Mouse (Mus musculus) spleen, adult 2 months (tissue): ENCODE measurements around the gene Gm20661. TPM values are rescaled to one million over a fixed set of nuclear protein-coding genes. Genes with fewer than 3 reads are reported as not detected.
A peak's percentile ranks its signal among the peaks of the same experiment; 100 is the strongest.

ENCODE experiments used
- DNase-seq, 2 experiments: peaks; one replicate each; pipeline versions ENCODE4 v3.0.0 to v3.0.0-alpha.2; 2012 to 2021; ENCODE audit warnings: low spot score in 2 of 2, low read depth in 1 of 2
- H3K27ac ChIP-seq: fragments of 200-500 bp; 2 replicates; pipeline ENCODE4 v1.5.1; 2012; ENCODE audit warnings: low read length, inconsistent platforms; ENCODE audit not compliant: insufficient read depth
- H3K27me3 ChIP-seq: fragments of 200-500 bp; 2 replicates; pipeline ENCODE4 v1.6.1; 2012; ENCODE audit warnings: mild to moderate bottlenecking, moderate library complexity, low read length, inconsistent platforms; ENCODE audit not compliant: control insufficient read depth, insufficient read depth
- H3K36me3 ChIP-seq: fragments of 200-500 bp; 2 replicates; pipeline ENCODE4 v1.6.1; 2012; ENCODE audit warnings: mild to moderate bottlenecking, low read length, inconsistent platforms; ENCODE audit not compliant: control insufficient read depth, insufficient read depth
- H3K4me1 ChIP-seq: fragments of 200-500 bp; 2 replicates; pipeline ENCODE4 v1.6.1; 2011; ENCODE audit warnings: inconsistent platforms; ENCODE audit not compliant: control insufficient read depth, insufficient read depth, insufficient read length
- H3K4me3 ChIP-seq: fragments of 200-500 bp; 2 replicates; pipeline ENCODE4 v1.5.1; 2011; ENCODE audit warnings: mild to moderate bottlenecking, inconsistent platforms; ENCODE audit not compliant: insufficient read depth, insufficient read length; ENCODE audit errors: extremely low read depth
- CTCF ChIP-seq: fragments of 200-500 bp; IDR thresholded peaks from 2 replicates; pipeline ENCODE4 v1.5.1; 2011; ENCODE audit warnings: mild to moderate bottlenecking, inconsistent platforms; ENCODE audit not compliant: insufficient read depth, insufficient read length, insufficient replicate concordance; ENCODE audit errors: extremely low read depth
- POLR2A ChIP-seq: fragments of 200-500 bp; IDR thresholded peaks from 2 replicates; pipeline ENCODE4 v1.6.1; 2011; ENCODE audit warnings: low read depth, low read length, inconsistent platforms
- WGBS: fragments of 180-500 bp; shearing (Covaris S2); methylation state at CpG from one replicate; pipeline ENCODE4 v1.1.7; 2018; 5-methylcytosine and 5-hydroxymethylcytosine counted together
- polyA plus RNA-seq: library from polyadenylated mRNA; depleted of rRNA; stranded (reverse); fragments of >200 nt; gene quantifications from 2 replicates; pipeline ENCODE4 v1.2.3, GENCODE M21; 2012

Gene Gm20661
- polyA plus RNA-seq, 1 experiment, result 0.18 TPM

GRCm38 (mm10) chr9:107986376-107986775, 3.5 kb downstream of the Gm20661 start:
- H3K27ac ChIP-seq, result no peak overlapping the region
- WGBS, result 1% methylated on average over 18 of the region's 18 CpGs
- DNase-seq, result peak; percentile 63 to 83
- TF ChIP-seq CTCF (peak; percentile 92), POLR2A (no peak)
- H3K27me3 ChIP-seq, result no peaks in the 10 kb centered on the region
- H3K4me1 ChIP-seq, result peaks cover 34% of the 10 kb centered on the region
- H3K36me3 ChIP-seq, result peaks cover 5% of the 10 kb centered on the region
- H3K4me3 ChIP-seq, result peak overlapping the region; percentile 79; the same call in 1 of the 2 replicates

DNA sequence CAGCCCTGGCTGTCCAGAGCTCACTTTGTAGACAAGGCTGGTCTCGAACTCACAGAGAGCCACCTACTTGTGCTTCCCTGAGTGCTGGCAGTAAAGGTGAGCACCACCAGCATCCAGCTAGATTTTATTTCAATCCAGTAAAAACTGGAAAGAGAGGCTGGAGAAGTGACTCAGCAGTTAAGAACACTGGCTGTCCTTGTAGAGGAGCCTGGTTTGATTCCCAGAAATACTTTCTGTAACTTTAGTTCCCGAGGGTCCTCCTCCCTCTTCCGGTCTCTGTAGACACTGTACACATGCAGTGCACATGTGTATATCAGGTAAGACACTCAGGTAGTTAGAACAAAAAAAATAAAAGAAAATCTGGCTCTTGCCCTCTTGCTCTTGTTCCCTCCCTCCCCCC, 5.1 kb downstream of the Gm20661 start:
- Histone ChIP-seq H3K4me1 (peaks cover 22% of the 10 kb centered on the region), H3K36me3 (0 out of 2 replicates have a peak, but pooled peaks cover 1% of the 10 kb centered on the region), H3K27me3 (no peaks in the 10 kb centered on the region), H3K4me3 (no peak overlapping the region), H3K27ac (no peak overlapping the region)
- 59% methylated on average over 3 of the region's 3 CpGs for WGBS
- no peak for TF ChIP-seq POLR2A
- TF ChIP-seq CTCF, result no peak
- no peak for DNase-seq

DNA sequence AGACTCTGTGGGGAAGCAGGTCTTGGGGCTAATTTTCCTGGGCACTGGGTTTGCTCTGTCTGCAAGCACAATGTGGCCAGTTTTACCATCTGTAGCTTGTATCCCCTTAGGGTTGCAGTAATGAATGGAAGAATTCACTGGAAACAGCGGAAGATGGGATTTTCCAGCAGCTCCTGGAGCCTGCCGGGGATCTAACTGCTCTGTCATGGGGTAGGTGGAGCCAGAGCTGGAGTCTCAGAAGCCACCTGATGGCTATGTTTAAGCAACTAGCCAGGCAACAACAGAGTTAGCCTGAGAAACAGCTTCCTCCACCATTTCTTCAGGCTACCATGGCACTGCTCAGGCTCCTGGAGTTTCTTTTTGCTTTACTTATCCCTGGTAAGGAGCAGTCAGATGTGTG, 9.3 kb downstream of the Gm20661 start, which contains the start of gene Cdhr4:
Gene Cdhr4, plus strand, starts transcription at position 301 of the 400 bp plus-strand sequence.
- Histone ChIP-seq H3K36me3 (no peaks in the 10 kb centered on the region), H3K4me3 (no peak within 1 kb of the TSS), H3K27me3 (no peaks in the 10 kb centered on the region), H3K27ac (no peak within 1 kb of the TSS), H3K4me1 (no peaks in the 10 kb centered on the region)
- DNase-seq, result no peak
- 86% methylated on average over 2 of the region's 2 CpGs for WGBS
- no peak for TF ChIP-seq CTCF
- no peak for TF ChIP-seq POLR2A

DNA sequence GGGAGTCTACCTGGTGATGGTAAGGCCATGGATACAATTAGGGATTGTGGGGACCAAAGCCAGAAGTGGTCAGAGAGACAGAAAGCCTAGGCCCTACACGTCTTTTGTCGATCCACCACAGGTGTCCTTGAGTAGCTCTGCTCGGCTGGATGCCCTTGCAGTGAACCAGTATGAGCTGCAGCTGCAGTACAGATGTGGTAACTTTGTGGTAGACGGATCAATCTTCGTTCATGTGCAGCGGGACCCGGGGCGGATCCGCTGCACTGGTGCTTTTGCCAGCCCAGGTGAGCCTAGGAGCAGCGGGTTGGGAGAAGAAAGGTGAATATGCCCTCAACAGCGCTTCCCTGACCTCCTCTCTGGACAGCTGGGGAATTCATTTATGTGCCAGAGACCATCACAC, 10.2 kb downstream of the Gm20661 start:
- Histone ChIP-seq H3K36me3 (no peaks in the 10 kb centered on the region), H3K4me1 (no peaks in the 10 kb centered on the region), H3K27ac (no peak overlapping the region), H3K4me3 (no peak overlapping the region), H3K27me3 (no peaks in the 10 kb centered on the region)
- no peak for DNase-seq
- WGBS, result 64% methylated on average over 11 of the region's 11 CpGs
- TF ChIP-seq CTCF (no peak), POLR2A (no peak)

GRCm38 (mm10) chr9:107994464-107994863, 11.6 kb downstream of the Gm20661 start:
- 8% methylated on average over 2 of the region's 2 CpGs for WGBS
- Histone ChIP-seq H3K27me3 (no peaks in the 10 kb centered on the region), H3K4me1 (no peaks in the 10 kb centered on the region), H3K4me3 (no peak overlapping the region), H3K36me3 (no peaks in the 10 kb centered on the region), H3K27ac (no peak overlapping the region)
- no peak for DNase-seq
- TF ChIP-seq POLR2A, result no peak
- no peak for TF ChIP-seq CTCF

DNA sequence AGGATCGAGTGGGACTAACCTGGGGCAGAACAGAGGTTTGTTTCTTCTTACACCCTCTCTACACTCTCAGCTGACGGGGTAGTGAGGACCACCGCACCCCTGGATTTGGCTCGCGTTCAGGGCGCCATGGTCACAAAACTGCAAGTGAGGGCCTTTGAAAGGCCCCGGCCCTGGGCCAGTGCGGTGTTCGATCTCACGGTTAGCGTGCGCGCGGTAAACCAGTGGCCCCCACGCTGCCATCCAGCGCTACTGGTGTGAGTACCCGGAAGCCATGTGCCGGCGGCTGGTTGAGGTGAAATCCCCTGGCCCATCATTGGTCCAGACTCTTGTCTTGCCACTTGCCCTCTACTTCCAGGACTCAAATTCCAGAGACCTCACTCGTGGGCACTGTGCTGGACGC, 12.7 kb downstream of the Gm20661 start:
- no peak overlapping the region for H3K27ac ChIP-seq
- WGBS, result 97% methylated on average over 21 of the region's 21 CpGs
- H3K4me3 ChIP-seq, result no peak overlapping the region
- H3K36me3 ChIP-seq, result no peaks in the 10 kb centered on the region
- no peaks in the 10 kb centered on the region for H3K4me1 ChIP-seq
- DNase-seq, result no peak
- TF ChIP-seq POLR2A (no peak), CTCF (no peak)
- H3K27me3 ChIP-seq, result no peaks in the 10 kb centered on the region

DNA sequence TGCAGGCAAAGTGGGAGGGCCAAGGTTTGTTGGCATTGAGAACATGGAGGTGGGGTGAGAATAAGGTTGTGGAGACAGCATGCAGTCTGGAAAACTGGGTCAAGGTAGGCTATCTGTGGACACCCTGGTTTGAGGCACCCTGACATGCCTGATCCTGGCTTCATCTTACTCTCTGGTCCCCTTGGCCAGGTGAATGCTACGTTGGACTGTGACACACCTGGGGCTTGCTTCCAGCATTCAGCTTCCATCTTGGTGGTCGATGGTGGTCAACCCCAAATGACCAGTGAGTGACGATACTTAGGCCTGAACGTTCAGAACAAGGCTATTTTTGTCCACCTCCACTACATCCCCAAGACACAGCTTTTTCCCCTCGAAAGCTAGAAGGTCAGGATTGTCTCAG, 13.2 kb downstream of the Gm20661 start, which contains the start of gene Gm20662:
Gene Gm20662, plus strand, starts transcription at position 301 of the 400 bp plus-strand sequence.
- DNase-seq, result no peak
- H3K4me3 ChIP-seq, result no peak within 1 kb of the TSS
- TF ChIP-seq CTCF (no peak), POLR2A (no peak)
- no peaks in the 10 kb centered on the region for H3K4me1 ChIP-seq
- no peaks in the 10 kb centered on the region for H3K27me3 ChIP-seq
- H3K36me3 ChIP-seq, result no peaks in the 10 kb centered on the region
- 92% methylated on average over 5 of the region's 5 CpGs for WGBS
- H3K27ac ChIP-seq, result no peak within 1 kb of the TSS
